Mouse (Mus musculus) testis, adult 2 months (tissue): Measurements from ENCODE around the gene Syt9. TPM values are rescaled to one million over a fixed set of nuclear protein-coding genes. Genes with fewer than 3 reads are reported as not detected.

ENCODE experiments used
- H3K27ac ChIP-seq: fragments of 200-500 bp; 2 replicates; pipeline ENCODE4 v1.5.1; 2012; ENCODE audit warnings: low read depth, low read length; ENCODE audit not compliant: control insufficient read depth, insufficient read depth
- H3K27me3 ChIP-seq: fragments of 200-500 bp; 2 replicates; pipeline ENCODE4 v1.6.1; 2012; ENCODE audit warnings: mild to moderate bottlenecking, low read length, moderate library complexity; ENCODE audit not compliant: control insufficient read depth, insufficient read depth
- H3K36me3 ChIP-seq: fragments of 200-500 bp; 2 replicates; pipeline ENCODE4 v1.6.1; 2012; ENCODE audit warnings: mild to moderate bottlenecking, low read length; ENCODE audit not compliant: control insufficient read depth, insufficient read depth
- H3K4me1 ChIP-seq: fragments of 200-500 bp; 2 replicates; pipeline ENCODE4 v1.6.1; 2012; ENCODE audit warnings: low read length; ENCODE audit not compliant: control insufficient read depth, insufficient read depth
- H3K4me3 ChIP-seq: fragments of 200-500 bp; 2 replicates; pipeline ENCODE4 v1.5.1; 2012; ENCODE audit warnings: low read depth, mild to moderate bottlenecking, low read length, moderate library complexity, mixed read lengths; ENCODE audit not compliant: control insufficient read depth
- CTCF ChIP-seq: fragments of 200-500 bp; IDR thresholded peaks from 2 replicates; pipeline ENCODE4 v1.5.1; 2012; ENCODE audit warnings: low read depth, mild to moderate bottlenecking, inconsistent platforms, low read length, moderate library complexity; ENCODE audit not compliant: control insufficient read depth, insufficient read depth, insufficient replicate concordance
- POLR2A ChIP-seq: fragments of 200-500 bp; IDR thresholded peaks from 2 replicates; pipeline ENCODE4 v1.6.1; 2012; ENCODE audit warnings: low read depth, mild to moderate bottlenecking, inconsistent platforms, low read length, moderate library complexity; ENCODE audit not compliant: control insufficient read depth
- polyA plus RNA-seq: library from polyadenylated mRNA; depleted of rRNA; stranded (reverse); fragments of >200 nt; gene quantifications from 2 replicates; pipeline ENCODE4 v1.2.3, GENCODE M21; 2012; rRNA removed

The Syt9 gene
- 1.6 and 2.0 TPM in 2 replicates for polyA plus RNA-seq

GRCm38 (mm10) chr7:107370232-107371125, at the start of gene Syt9:
Gene Syt9, plus strand, starts transcription at chr7:107370728.
- TF ChIP-seq POLR2A, result no peak
- no peaks in the 10 kb centered on the region for H3K36me3 ChIP-seq
- peak within 1 kb of the TSS; percentile 87 for H3K4me3 ChIP-seq
- H3K27ac ChIP-seq, result peak within 1 kb of the TSS; percentile 49; the same call in 1 of the 2 replicates
- peaks cover 10% of the 10 kb centered on the region for H3K4me1 ChIP-seq
- no peaks in the 10 kb centered on the region for H3K27me3 ChIP-seq

- H3K4me3 ChIP-seq, result no peak overlapping the region
- H3K27me3 ChIP-seq, result no peaks in the 10 kb centered on the region
- TF ChIP-seq POLR2A, result no peak
- no peak for TF ChIP-seq CTCF
- no peaks in the 10 kb centered on the region for H3K4me1 ChIP-seq
- no peaks in the 10 kb centered on the region for H3K36me3 ChIP-seq
- no peak overlapping the region for H3K27ac ChIP-seq
These were observed 31.5 kb upstream of the Syt9 start for GRCm38 (mm10) chr7:107339013-107339412.

GRCm38 (mm10) chr7:107339560-107340057, 30.9 kb upstream of the Syt9 start:
- Histone ChIP-seq H3K4me3 (no peak overlapping the region), H3K27me3 (no peaks in the 10 kb centered on the region), H3K36me3 (no peaks in the 10 kb centered on the region), H3K27ac (no peak overlapping the region), H3K4me1 (no peaks in the 10 kb centered on the region)
- no peak for TF ChIP-seq CTCF
- TF ChIP-seq POLR2A, result no peak

GRCm38 (mm10) chr7:107340221-107340620, 30.3 kb upstream of the Syt9 start:
- Histone ChIP-seq H3K27ac (no peak overlapping the region), H3K4me1 (no peaks in the 10 kb centered on the region), H3K4me3 (no peak overlapping the region), H3K36me3 (no peaks in the 10 kb centered on the region), H3K27me3 (no peaks in the 10 kb centered on the region)
- TF ChIP-seq CTCF, result no peak
- TF ChIP-seq POLR2A, result no peak

- Histone ChIP-seq H3K27ac (no peak overlapping the region), H3K4me3 (no peak overlapping the region), H3K4me1 (no peaks in the 10 kb centered on the region), H3K27me3 (no peaks in the 10 kb centered on the region), H3K36me3 (no peaks in the 10 kb centered on the region)
- no peak for TF ChIP-seq CTCF
- no peak for TF ChIP-seq POLR2A
These were observed 28.9 kb upstream of the Syt9 start for GRCm38 (mm10) chr7:107341519-107342190.

- no peaks in the 10 kb centered on the region for H3K27me3 ChIP-seq
- H3K27ac ChIP-seq, result no peak overlapping the region
- no peaks in the 10 kb centered on the region for H3K4me1 ChIP-seq
- TF ChIP-seq POLR2A (no peak), CTCF (no peak)
- H3K4me3 ChIP-seq, result no peak overlapping the region
- no peaks in the 10 kb centered on the region for H3K36me3 ChIP-seq
These were observed 21.3 kb upstream of the Syt9 start for GRCm38 (mm10) chr7:107349201-107349600.

- Histone ChIP-seq H3K4me3 (no peak overlapping the region), H3K27me3 (no peaks in the 10 kb centered on the region), H3K4me1 (no peaks in the 10 kb centered on the region), H3K36me3 (no peaks in the 10 kb centered on the region), H3K27ac (no peak overlapping the region)
- TF ChIP-seq CTCF, result no peak
- no peak for TF ChIP-seq POLR2A
These were observed 8.4 kb upstream of the Syt9 start for GRCm38 (mm10) chr7:107362153-107362552.
